Mouse (Mus musculus) neutrophil, adult 5-6 weeks (primary cell): ENCODE data around the gene Sp8. TPM values are rescaled to one million over a fixed set of nuclear protein-coding genes. Genes with fewer than 3 reads are reported as not detected.

Experiments used
- ATAC-seq: fragments of 151-379, 151-347 bp; 2 replicates; pipeline ENCODE4 v1.8.0; 2017; ENCODE audit warnings: mild to moderate bottlenecking, moderate TSS enrichment; ENCODE audit not compliant: insufficient number of reproducible peaks, poor library complexity, low FRiP score, severe bottlenecking; ENCODE audit errors: extremely low read depth
- total RNA-seq: library from RNA; stranded (forward); fragments of 200-1000 nt; gene quantifications from 2 replicates; pipeline ENCODE4 v1.2.3, GENCODE M21; 2017

Sp8 gene
- 0.12 TPM in 2 replicates for total RNA-seq

- no peak for ATAC-seq
Observed at GRCm38 (mm10) chr12:118846221-118846620, at the start of gene Sp8. TSS of gene Sp8 (plus strand) at chr12:118846329.

- no peak for ATAC-seq
Observed at GRCm38 (mm10) chr12:118811328-118811961, 34.7 kb upstream of the Sp8 start.

- no peak for ATAC-seq
Observed at GRCm38 (mm10) chr12:118814561-118814960, 31.6 kb upstream of the Sp8 start.

DNA sequence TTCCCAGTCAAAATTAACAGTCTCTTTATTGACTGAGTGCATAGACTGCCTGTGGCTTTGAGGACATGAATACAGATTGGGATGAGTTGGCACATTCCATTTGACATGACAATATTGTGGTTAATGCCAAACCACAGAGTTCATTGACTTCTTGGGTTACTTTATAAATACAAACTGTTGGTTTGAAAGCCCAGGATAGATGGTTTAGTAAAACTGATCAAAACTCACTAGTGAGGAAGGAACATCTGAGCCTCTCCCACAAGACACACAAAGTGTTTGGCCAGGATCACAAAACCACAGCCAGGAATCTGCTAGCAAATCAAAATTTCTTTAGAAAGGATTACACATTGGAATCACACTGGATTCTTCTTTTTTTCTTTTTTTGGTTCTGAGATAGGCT lies 30.0 kb upstream of the Sp8 start:
- ATAC-seq, result no peak

- ATAC-seq, result no peak
Observed at GRCm38 (mm10) chr12:118829881-118830280, 16.2 kb upstream of the Sp8 start.

GRCm38 (mm10) chr12:118836411-118837341 lies 9.5 kb upstream of the Sp8 start:
- ATAC-seq, result no peak

DNA sequence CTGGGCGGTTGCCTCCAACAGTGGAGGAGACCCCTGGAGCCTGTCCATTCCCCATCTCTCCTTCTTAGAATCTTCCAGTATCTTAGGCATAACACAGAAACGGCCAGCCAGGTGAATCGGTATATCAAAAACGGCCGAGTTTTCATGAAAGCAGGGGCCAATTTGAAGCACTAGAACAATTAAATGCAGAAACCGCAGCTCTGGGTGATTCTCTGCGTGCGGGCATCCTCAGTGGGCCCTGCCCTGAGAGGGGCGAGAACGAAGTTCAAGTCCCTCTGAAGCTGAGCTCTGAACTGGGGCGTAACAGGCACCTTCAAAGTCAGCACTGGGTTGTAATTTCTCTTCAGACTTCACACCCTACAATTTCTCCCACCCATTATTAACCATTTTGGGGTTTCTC lies 8.8 kb upstream of the Sp8 start:
- no peak for ATAC-seq

DNA sequence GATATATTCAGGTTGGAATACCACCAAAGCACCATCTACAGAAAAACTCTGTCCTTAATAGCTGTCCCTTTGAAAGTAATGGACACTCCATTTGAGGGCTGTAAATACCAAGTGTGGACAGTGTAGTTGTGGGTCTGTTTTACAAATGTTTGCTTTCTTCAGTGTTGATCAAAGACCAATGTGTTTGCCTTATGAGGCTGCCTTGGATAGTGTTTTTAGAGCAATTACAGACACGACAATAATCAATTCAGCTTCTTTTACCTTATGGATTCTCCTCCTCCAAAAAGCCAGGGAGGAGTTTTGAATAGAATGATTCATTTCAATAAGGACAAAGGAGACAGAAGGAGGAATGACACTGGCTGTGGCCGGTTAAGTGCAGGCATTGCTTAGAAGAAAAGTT lies 7.9 kb upstream of the Sp8 start:
- ATAC-seq, result no peak

GRCm38 (mm10) chr12:118839398-118839797 lies 6.7 kb upstream of the Sp8 start:
- ATAC-seq, result no peak

DNA sequence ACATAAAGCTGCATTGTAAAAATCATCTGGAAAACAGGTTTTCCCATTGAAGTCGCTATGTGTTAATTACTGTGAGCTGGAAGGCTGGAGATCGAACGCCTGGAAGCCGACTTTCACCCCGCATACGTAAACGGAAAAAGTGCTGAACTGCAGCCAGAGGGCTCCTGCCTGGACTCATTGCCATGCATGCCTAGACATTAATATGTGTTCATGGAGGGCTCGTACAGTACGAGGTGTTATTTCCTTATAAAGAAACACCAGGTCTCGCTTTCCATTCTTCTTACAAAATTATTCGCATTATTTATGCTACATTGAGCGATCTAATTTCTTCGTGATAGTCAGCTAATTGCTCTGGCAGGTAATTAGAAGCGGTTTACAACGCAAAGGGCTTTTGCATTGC lies 5.8 kb upstream of the Sp8 start:
- ATAC-seq, result no peak

DNA sequence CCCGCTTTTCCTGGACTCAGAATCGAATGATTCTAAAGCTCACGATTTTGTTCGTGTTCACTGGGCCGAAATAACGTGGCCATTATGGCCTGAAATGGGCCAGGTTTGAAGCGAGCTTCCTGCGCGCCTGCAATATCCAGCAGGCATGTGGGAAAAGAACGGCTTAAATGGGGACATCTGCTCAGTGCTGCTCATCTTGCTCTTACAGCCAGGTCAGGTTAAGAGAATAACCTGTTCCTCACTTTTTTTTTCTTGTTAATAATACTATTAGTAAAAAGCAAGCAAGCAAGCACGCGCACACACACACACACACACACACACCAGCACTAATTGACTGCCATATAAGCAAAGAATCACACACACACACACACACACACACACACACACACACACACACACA lies 5.3 kb upstream of the Sp8 start:
- ATAC-seq, result no peak

DNA sequence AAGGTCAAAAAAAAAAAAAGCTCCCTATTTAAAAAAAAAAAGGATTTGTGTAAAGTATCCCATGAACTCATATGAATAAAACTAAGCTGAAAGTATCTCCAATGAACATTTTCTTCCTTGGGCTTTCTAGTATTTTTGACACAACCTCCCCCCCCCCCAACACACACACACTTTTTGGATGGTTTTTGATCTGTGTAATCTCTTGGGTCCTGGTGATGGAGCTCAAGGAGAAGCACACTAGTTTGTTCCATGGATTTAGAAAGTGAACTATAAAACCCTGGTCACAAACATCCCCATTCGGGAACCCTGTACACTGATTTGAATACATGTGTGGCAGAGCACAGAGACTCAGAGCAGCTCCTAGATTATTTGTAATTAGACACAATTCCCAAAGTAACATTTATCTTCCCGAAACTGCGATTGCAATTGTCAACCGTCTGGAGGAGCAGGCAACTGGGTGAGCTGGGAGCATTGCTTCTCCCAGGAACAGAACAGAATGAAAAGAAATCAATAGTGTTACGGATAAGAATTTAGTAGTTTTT lies 4.7 kb upstream of the Sp8 start:
- no peak for ATAC-seq

- no peak for ATAC-seq
Observed at GRCm38 (mm10) chr12:118841971-118842550, 4.1 kb upstream of the Sp8 start.

DNA sequence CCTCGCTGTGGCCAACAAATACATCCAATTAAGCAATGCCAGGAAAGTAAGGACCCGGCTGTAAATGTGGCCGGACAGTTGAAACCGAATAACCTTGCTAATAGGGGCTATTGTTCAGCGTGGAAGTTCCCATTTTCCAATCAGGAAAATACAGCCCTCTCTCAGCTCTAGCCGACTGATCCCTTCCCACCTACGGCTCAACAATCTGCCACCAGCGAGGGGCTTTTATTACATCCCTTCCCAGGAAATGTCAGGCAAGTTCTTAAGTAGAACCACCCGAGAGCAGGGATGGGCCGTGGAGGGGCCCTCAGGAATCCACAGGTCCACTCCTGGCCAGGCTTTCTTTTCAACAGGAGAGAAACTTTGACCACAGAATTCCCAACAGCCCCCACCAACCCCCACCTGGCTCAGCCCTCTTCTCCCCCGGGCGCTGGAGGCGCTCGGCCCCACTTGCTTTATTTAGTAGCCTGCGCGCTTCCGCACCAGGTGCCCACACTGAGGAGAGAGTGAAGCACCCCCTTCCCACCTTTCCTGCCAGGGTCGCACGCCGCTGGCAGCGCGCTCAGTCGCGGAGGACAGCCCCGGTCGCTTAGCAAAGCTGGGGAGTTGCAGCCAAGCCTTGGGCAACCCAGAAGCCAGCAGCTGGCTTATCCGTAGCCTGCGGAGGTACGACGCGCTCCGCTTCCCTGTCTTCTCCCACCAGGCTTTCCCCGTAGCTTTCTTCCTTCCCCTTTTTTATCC lies 3.3 kb upstream of the Sp8 start:
- ATAC-seq, result no peak

GRCm38 (mm10) chr12:118844111-118844510 lies 2.0 kb upstream of the Sp8 start:
- no peak for ATAC-seq

- ATAC-seq, result no peak
Observed at GRCm38 (mm10) chr12:118844841-118845240, 1.3 kb upstream of the Sp8 start.

DNA sequence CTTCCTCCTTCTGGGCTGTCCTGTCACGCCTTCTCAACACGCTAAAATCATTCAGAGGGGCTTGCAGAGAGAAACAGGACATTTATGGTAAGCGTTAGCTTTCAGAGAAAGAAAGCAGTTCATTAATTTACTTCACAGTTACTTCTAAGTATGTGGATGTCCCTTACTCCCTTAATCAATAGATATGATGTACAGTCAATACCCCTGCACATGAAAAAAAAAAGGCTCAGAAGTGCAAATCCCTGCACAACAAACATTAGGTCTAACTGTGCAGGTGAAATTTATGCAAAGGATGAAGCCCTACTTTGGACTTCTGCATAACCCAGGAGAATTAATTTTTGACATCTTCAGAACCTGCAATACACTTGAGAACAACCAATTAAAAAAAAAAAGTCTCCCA lies 778 bp upstream of the Sp8 start:
- no peak for ATAC-seq

- no peak for ATAC-seq
Observed at GRCm38 (mm10) chr12:118846649-118847321, 656 bp downstream of the Sp8 start.

DNA sequence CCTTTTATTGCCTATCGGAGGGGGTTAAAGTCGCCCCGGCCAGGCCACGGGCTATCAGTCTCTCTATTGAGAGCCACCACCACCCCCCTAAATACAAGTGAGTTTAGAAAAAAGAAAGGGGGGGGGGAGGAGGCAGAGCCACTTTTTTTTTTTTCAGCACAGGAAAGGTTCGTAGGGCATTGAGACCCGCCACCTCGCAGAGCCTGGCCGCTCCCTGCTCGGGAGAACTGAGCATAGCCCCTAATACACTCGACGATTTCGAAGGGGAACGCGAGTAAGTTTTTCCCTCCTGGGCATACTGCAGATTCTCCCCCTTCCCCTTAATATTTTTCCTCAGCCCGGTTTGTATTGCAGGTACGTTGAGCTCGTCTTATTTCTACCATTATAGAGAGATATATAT lies 1.3 kb downstream of the Sp8 start:
- no peak for ATAC-seq
